Mouse (Mus musculus): Measurements from ENCODE around the gene Ddx27. TPM values are rescaled to one million over a fixed set of nuclear protein-coding genes. Genes with fewer than 3 reads are reported as not detected.

Gene Ddx27
- not detected in 2 replicates for polyA plus RNA-seq (2012; ENCODE audit: insufficient read depth, insufficient read length, low replicate concordance, missing spikeins)

GRCm38 (mm10) chr2:167014702-167015381 lies at the start of gene Ddx27:
TSS of gene Ddx27 (plus strand) at chr2:167015193.
- H3K4me1 ChIP-seq (ENCODE audit: control insufficient read depth, insufficient read depth, low read length) = peaks cover 10% of the 10 kb centered on the region
- H3K4me3 ChIP-seq (ENCODE audit: insufficient read depth, low read depth, low read length) = peak within 1 kb of the TSS; percentile 77
- WGBS = 1% methylated on average over 37 of the region's 37 CpGs
- peak within 1 kb of the TSS; percentile 48; the same call in 1 of the 2 replicates for H3K27ac ChIP-seq (ENCODE audit: insufficient read depth, low read depth, low read length)
- peak; percentile 39; the same call in 1 of the 2 replicates for TF ChIP-seq POLR2A (IDR thresholded peaks at IDR 0.05; ENCODE audit: insufficient read depth, low read depth, low read length)
- no peak for TF ChIP-seq CTCF (IDR thresholded peaks at IDR 0.05; ENCODE audit: insufficient read depth, low read depth, low read length)

- Histone ChIP-seq H3K4me3 (ENCODE audit: insufficient read depth, low read depth, low read length) (no peak overlapping the region), H3K4me1 (ENCODE audit: control insufficient read depth, insufficient read depth, low read length) (peaks cover 10% of the 10 kb centered on the region), H3K27ac (ENCODE audit: insufficient read depth, low read depth, low read length) (no peak overlapping the region)
- WGBS = 17% methylated on average over 1 of the region's 1 CpGs
- TF ChIP-seq CTCF (IDR thresholded peaks at IDR 0.05; ENCODE audit: insufficient read depth, low read depth, low read length) = no peak
- no peak for TF ChIP-seq POLR2A (IDR thresholded peaks at IDR 0.05; ENCODE audit: insufficient read depth, low read depth, low read length)
Observed at GRCm38 (mm10) chr2:166973153-166973552, 41.8 kb upstream of the Ddx27 start.

- Histone ChIP-seq H3K4me1 (ENCODE audit: control insufficient read depth, insufficient read depth, low read length) (peaks cover 10% of the 10 kb centered on the region), H3K27ac (ENCODE audit: insufficient read depth, low read depth, low read length) (no peak overlapping the region), H3K4me3 (ENCODE audit: insufficient read depth, low read depth, low read length) (no peak overlapping the region)
- WGBS = 68% methylated on average over 6 of the region's 6 CpGs
- TF ChIP-seq POLR2A (IDR thresholded peaks at IDR 0.05; ENCODE audit: insufficient read depth, low read depth, low read length) = no peak
- TF ChIP-seq CTCF (IDR thresholded peaks at IDR 0.05; ENCODE audit: insufficient read depth, low read depth, low read length) = no peak
Observed at GRCm38 (mm10) chr2:166974177-166974872, 40.7 kb upstream of the Ddx27 start.

GRCm38 (mm10) chr2:166976356-166976755 lies 38.6 kb upstream of the Ddx27 start:
- H3K27ac ChIP-seq (ENCODE audit: insufficient read depth, low read depth, low read length) = no peak overlapping the region
- TF ChIP-seq POLR2A (IDR thresholded peaks at IDR 0.05; ENCODE audit: insufficient read depth, low read depth, low read length) = no peak
- no peak for TF ChIP-seq CTCF (IDR thresholded peaks at IDR 0.05; ENCODE audit: insufficient read depth, low read depth, low read length)

GRCm38 (mm10) chr2:166977490-166977889 lies 37.5 kb upstream of the Ddx27 start:
- H3K4me1 ChIP-seq (ENCODE audit: control insufficient read depth, insufficient read depth, low read length) = peaks cover 10% of the 10 kb centered on the region
- no peak overlapping the region for H3K27ac ChIP-seq (ENCODE audit: insufficient read depth, low read depth, low read length)
- no peak for TF ChIP-seq CTCF (IDR thresholded peaks at IDR 0.05; ENCODE audit: insufficient read depth, low read depth, low read length)
- no peak for TF ChIP-seq POLR2A (IDR thresholded peaks at IDR 0.05; ENCODE audit: insufficient read depth, low read depth, low read length)
- 71% methylated on average over 3 of the region's 3 CpGs for WGBS
- H3K4me3 ChIP-seq (ENCODE audit: insufficient read depth, low read depth, low read length) = no peak overlapping the region

More at GRCm38 (mm10) chr2:166976356-166976755, 38.6 kb upstream of the Ddx27 start:
- 62% methylated on average over 3 of the region's 3 CpGs for WGBS
- Histone ChIP-seq H3K4me3 (ENCODE audit: insufficient read depth, low read depth, low read length) (no peak overlapping the region), H3K4me1 (ENCODE audit: control insufficient read depth, insufficient read depth, low read length) (peaks cover 10% of the 10 kb centered on the region)

- Histone ChIP-seq H3K4me1 (ENCODE audit: control insufficient read depth, insufficient read depth, low read length) (peaks cover 7% of the 10 kb centered on the region), H3K27ac (ENCODE audit: insufficient read depth, low read depth, low read length) (no peak overlapping the region), H3K4me3 (ENCODE audit: insufficient read depth, low read depth, low read length) (no peak overlapping the region)
- WGBS = 73% methylated on average over 2 of the region's 2 CpGs
- no peak for TF ChIP-seq CTCF (IDR thresholded peaks at IDR 0.05; ENCODE audit: insufficient read depth, low read depth, low read length)
- no peak for TF ChIP-seq POLR2A (IDR thresholded peaks at IDR 0.05; ENCODE audit: insufficient read depth, low read depth, low read length)
Observed at GRCm38 (mm10) chr2:166980161-166980560, 34.8 kb upstream of the Ddx27 start.

- no peak overlapping the region for H3K27ac ChIP-seq (ENCODE audit: insufficient read depth, low read depth, low read length)
- H3K4me1 ChIP-seq (ENCODE audit: control insufficient read depth, insufficient read depth, low read length) = no peaks in the 10 kb centered on the region
- WGBS = 77% methylated on average over 4 of the region's 4 CpGs
- no peak overlapping the region for H3K4me3 ChIP-seq (ENCODE audit: insufficient read depth, low read depth, low read length)
- TF ChIP-seq CTCF (IDR thresholded peaks at IDR 0.05; ENCODE audit: insufficient read depth, low read depth, low read length) (no peak), POLR2A (IDR thresholded peaks at IDR 0.05; ENCODE audit: insufficient read depth, low read depth, low read length) (no peak)
Observed at GRCm38 (mm10) chr2:166983351-166983894, 31.6 kb upstream of the Ddx27 start.

GRCm38 (mm10) chr2:166990861-166991260 lies 24.1 kb upstream of the Ddx27 start:
- TF ChIP-seq POLR2A (IDR thresholded peaks at IDR 0.05; ENCODE audit: insufficient read depth, low read depth, low read length) = no peak
- TF ChIP-seq CTCF (IDR thresholded peaks at IDR 0.05; ENCODE audit: insufficient read depth, low read depth, low read length) = no peak
- Histone ChIP-seq H3K4me3 (ENCODE audit: insufficient read depth, low read depth, low read length) (no peak overlapping the region), H3K27ac (ENCODE audit: insufficient read depth, low read depth, low read length) (no peak overlapping the region), H3K4me1 (ENCODE audit: control insufficient read depth, insufficient read depth, low read length) (no peaks in the 10 kb centered on the region)
- WGBS = 77% methylated on average over 7 of the region's 7 CpGs

GRCm38 (mm10) chr2:166991945-166992344 lies 23.0 kb upstream of the Ddx27 start:
- H3K27ac ChIP-seq (ENCODE audit: insufficient read depth, low read depth, low read length) = no peak overlapping the region
- no peaks in the 10 kb centered on the region for H3K4me1 ChIP-seq (ENCODE audit: control insufficient read depth, insufficient read depth, low read length)
- no peak overlapping the region for H3K4me3 ChIP-seq (ENCODE audit: insufficient read depth, low read depth, low read length)
- TF ChIP-seq CTCF (IDR thresholded peaks at IDR 0.05; ENCODE audit: insufficient read depth, low read depth, low read length) (no peak), POLR2A (IDR thresholded peaks at IDR 0.05; ENCODE audit: insufficient read depth, low read depth, low read length) (no peak)
